14 mouse cellular contexts compared by ENCODE assay signal in genomic region chr10:23116063-23116462, GRCm38 (mm10).
DNase-seq lines count a peak whose midpoint lies in the region; ATAC-seq lines count a peak whose summit lies in the region.
"Had no signal": no experiment of that assay in that cellular context is flagged by ENCODE, and none has a peak within 500 bp of the region (broad histone marks: within the 10 kb centered on the region; RNA-seq: fewer than 3 reads in every experiment).

No protein-coding gene starts in this region.

- DNase-seq in MEL-GATA-1-ER (ENCODE audit: extremely low read depth, low read depth), result peak; percentile 27
- DNase-seq in c-Kit-positive CD71-positive TER-119-positive erythroid progenitor cells, embryonic 14.5 days (ENCODE audit: low spot score), result peak; percentile 18
- DNase-seq in right cerebral cortex, adult 18-20 months, result no peak
- DNase-seq in forebrain, embryonic 11.5 days (ENCODE audit: low spot score), result no peak

- peak overlapping the region; percentile 41; the same call in 1 of the 2 replicates for H3K27ac ChIP-seq in liver, embryonic 15.5 days (replicated peaks)
- no peak overlapping the region for H3K27ac ChIP-seq in forebrain, embryonic 11.5 days (ENCODE audit: low read depth, low read length)
- H3K27ac ChIP-seq in hindbrain, embryonic 12.5 days, result no peak overlapping the region
- H3K27ac ChIP-seq: embryonic facial prominence, embryonic 10.5 days; forebrain, embryonic 13.5 days; heart, adult 2 months; heart, embryonic 15.5 days; hindbrain, embryonic 14.5 days had no signal

- peaks cover 9% of the 10 kb centered on the region; the same call in 1 of the 2 replicates for H3K4me1 ChIP-seq in liver, embryonic 15.5 days (replicated peaks)
- H3K4me1 ChIP-seq in forebrain, embryonic 11.5 days (replicated peaks; ENCODE audit: control insufficient read depth, insufficient read depth, low read length), result no peaks in the 10 kb centered on the region
- no peaks in the 10 kb centered on the region for H3K4me1 ChIP-seq in hindbrain, embryonic 12.5 days
- H3K4me1 ChIP-seq: forebrain, embryonic 13.5 days; heart, embryonic 15.5 days had no signal

- H3K4me3 ChIP-seq in liver, embryonic 15.5 days (replicated peaks), result no peak overlapping the region; the same call in 1 of the 2 replicates
- H3K4me3 ChIP-seq in forebrain, embryonic 11.5 days (ENCODE audit: low read depth, low read length), result no peak overlapping the region
- H3K4me3 ChIP-seq in hindbrain, embryonic 12.5 days, result no peak overlapping the region
- H3K4me3 ChIP-seq: embryonic facial prominence, embryonic 10.5 days; forebrain, embryonic 13.5 days; heart, adult 2 months; heart, embryonic 15.5 days had no signal

- 0 out of 2 replicates have a peak, but pooled peaks have one; percentile 44 for ATAC-seq in liver, embryonic 15.5 days (ENCODE audit: insufficient read depth)
- peak; percentile 84 for ATAC-seq in megakaryocyte-erythroid progenitor cell, adult 5-6 weeks (replicated peaks; ENCODE audit: low FRiP score, low TSS enrichment, poor library complexity, severe bottlenecking)
- no peak for ATAC-seq in forebrain, embryonic 11.5 days (replicated peaks; ENCODE audit: low FRiP score)
- no peak for ATAC-seq in hindbrain, embryonic 12.5 days (ENCODE audit: low FRiP score)

- 24% methylated on average over 8 of the region's 8 CpGs for WGBS in liver, embryonic 15.5 days (ENCODE audit: insufficient replicate concordance)
- WGBS in forebrain, embryonic 11.5 days, result 87% methylated on average over 8 of the region's 8 CpGs
- WGBS in hindbrain, embryonic 12.5 days, result 85% methylated on average over 8 of the region's 8 CpGs

- no peak overlapping the region for H3K9ac ChIP-seq in liver, embryonic 15.5 days
- H3K9ac ChIP-seq in forebrain, embryonic 11.5 days (ENCODE audit: low read length), result no peak overlapping the region
- no peak overlapping the region for H3K9ac ChIP-seq in hindbrain, embryonic 12.5 days
- H3K9ac ChIP-seq: forebrain, embryonic 13.5 days; forebrain, postnatal 0 days; heart, embryonic 15.5 days; hindbrain, embryonic 14.5 days had no signal

- H3K36me3 ChIP-seq in liver, embryonic 15.5 days (replicated peaks), result no peaks in the 10 kb centered on the region
- H3K36me3 ChIP-seq in forebrain, embryonic 11.5 days (ENCODE audit: control insufficient read depth, insufficient read depth, low read length), result no peaks in the 10 kb centered on the region
- no peaks in the 10 kb centered on the region for H3K36me3 ChIP-seq in hindbrain, embryonic 12.5 days
- H3K36me3 ChIP-seq: embryonic facial prominence, embryonic 10.5 days; heart, embryonic 15.5 days had no signal

- H3K27me3 ChIP-seq in liver, embryonic 15.5 days, result no peaks in the 10 kb centered on the region
- H3K27me3 ChIP-seq in forebrain, embryonic 11.5 days (ENCODE audit: control insufficient read depth, insufficient read depth, low read length), result no peaks in the 10 kb centered on the region
- H3K27me3 ChIP-seq in hindbrain, embryonic 12.5 days, result no peaks in the 10 kb centered on the region
- H3K27me3 ChIP-seq: forebrain, embryonic 13.5 days; heart, embryonic 15.5 days had no signal

- peak overlapping the region; percentile 54 for H3K4me2 ChIP-seq in liver, embryonic 15.5 days
- no peak overlapping the region for H3K4me2 ChIP-seq in forebrain, embryonic 11.5 days (ENCODE audit: low read depth, low read length, severe bottlenecking)
- H3K4me2 ChIP-seq in hindbrain, embryonic 12.5 days (replicated peaks), result no peak overlapping the region
- H3K4me2 ChIP-seq: forebrain, embryonic 13.5 days; heart, embryonic 11.5 days; heart, embryonic 15.5 days; hindbrain, embryonic 14.5 days had no signal

- no peaks in the 10 kb centered on the region for H3K9me3 ChIP-seq in liver, embryonic 15.5 days (replicated peaks)
- H3K9me3 ChIP-seq in forebrain, embryonic 11.5 days (ENCODE audit: control insufficient read depth, low read length), result no peaks in the 10 kb centered on the region
- no peaks in the 10 kb centered on the region for H3K9me3 ChIP-seq in hindbrain, embryonic 12.5 days (replicated peaks)
- H3K9me3 ChIP-seq: embryonic facial prominence, embryonic 10.5 days; forebrain, embryonic 13.5 days; heart, embryonic 15.5 days had no signal

Comparison
In these comparisons a context has a peak if more than half of its experiments do, and no peak if none do; other contexts are left out.
1. DNase-seq: peak in MEL-GATA-1-ER (single experiment) and c-Kit-positive CD71-positive TER-119-positive erythroid progenitor cells, embryonic 14.5 days (single experiment); none in right cerebral cortex, adult 18-20 months (single experiment) and forebrain, embryonic 11.5 days (single experiment).
2. ATAC-seq: peak in liver, embryonic 15.5 days (single experiment) and megakaryocyte-erythroid progenitor cell, adult 5-6 weeks (single experiment); none in forebrain, embryonic 11.5 days (single experiment) and hindbrain, embryonic 12.5 days (single experiment).